Mouse (Mus musculus) brain, adult 2 months (tissue): ENCODE data around the gene Ppp4r4.
"Not testable (repeated sequence)": the region's sequence is repeated elsewhere in the genome, so short reads cannot be mapped to it uniquely, and the experiment has no call there.

ENCODE experiments used
- DNase-seq: peaks from one replicate; pipeline ENCODE4 v3.0.0; 2011; ENCODE audit warnings: low read depth, low spot score

The Ppp4r4 gene

DNA sequence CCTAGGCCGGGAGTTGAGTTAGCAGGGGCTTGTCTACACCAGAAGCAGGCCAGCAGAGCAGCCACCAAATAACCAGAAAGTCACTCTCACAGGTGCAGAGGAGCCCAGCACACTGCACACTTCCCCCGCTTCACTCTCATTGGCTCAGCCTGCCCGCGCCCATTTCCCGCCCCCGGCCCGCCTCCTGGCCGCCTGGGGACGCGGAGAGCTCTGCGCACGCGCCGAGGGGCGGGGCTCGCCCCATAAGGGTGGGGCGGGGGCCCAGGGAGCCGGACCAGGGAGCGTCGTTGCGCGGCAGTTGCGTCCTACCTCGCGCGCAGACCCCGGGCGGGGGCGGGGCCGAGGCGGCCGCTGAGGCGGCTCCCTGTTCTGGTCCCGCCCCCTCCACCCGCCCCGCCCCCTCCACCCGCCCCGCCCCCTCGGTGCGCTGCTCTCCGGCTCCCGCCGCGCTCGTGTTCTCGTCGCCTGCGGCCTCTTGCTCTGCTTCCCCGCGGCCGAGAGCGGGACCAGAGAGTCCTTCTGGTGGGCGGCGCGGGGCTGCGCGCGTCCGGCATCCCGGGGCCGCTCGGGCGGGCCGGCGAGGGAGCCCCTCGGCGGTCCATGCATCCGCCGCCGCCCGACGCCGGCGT is at the start of gene Ppp4r4:
Ppp4r4 (plus strand) TSS at position 264 of the 629 bp plus-strand sequence.
- peak; percentile 98 for DNase-seq

DNA sequence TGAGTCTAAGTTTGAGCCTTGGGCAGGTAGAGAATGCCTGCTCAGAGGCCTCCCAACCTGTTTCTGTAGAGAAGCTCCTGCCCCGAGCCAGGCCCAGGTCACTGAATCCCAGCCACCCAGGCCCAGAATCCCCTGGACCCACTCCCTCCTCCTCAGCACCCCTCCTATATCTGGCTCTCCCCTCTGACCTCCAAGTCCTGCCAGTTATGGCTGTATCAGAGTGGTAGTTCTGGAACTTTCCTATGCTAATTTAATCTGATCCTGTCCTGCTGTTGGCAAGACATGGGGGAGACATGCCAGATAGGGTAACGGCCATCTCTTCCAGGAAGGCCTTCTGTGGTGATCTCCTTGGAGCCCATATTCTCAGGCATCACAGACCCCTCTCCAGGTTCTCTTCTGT is 49.3 kb upstream of the Ppp4r4 start:
- DNase-seq = no peak

- not testable (repeated sequence) for DNase-seq
Measured at GRCm38 (mm10) chr12:103484200-103484972, 47.7 kb upstream of the Ppp4r4 start.

DNA sequence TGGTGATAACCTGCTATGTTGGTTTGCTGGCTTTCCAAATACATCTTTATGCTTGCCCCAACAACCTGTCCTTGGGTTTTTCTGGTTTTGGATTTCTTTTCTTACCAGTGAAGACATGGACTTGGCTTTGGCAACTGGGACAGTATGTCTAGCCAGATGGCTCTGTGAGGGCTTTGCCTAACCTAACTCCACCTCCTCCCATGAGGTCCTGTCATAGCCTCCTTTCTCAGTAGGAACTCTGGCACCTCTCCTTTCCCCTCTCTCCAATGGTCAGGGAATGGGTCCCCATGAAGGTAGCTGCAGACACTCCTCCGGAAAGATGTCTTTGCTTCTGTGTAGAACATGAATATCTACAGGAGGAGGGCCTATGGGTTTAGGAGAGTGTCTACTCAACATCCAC is 45.4 kb upstream of the Ppp4r4 start:
- peak; percentile 91 for DNase-seq

- no peak for DNase-seq
Measured at GRCm38 (mm10) chr12:103487276-103487675, 44.8 kb upstream of the Ppp4r4 start.

GRCm38 (mm10) chr12:103487750-103488149 is 44.3 kb upstream of the Ppp4r4 start:
- no peak for DNase-seq

GRCm38 (mm10) chr12:103491091-103491730 is 40.9 kb upstream of the Ppp4r4 start:
- DNase-seq = no peak

DNA sequence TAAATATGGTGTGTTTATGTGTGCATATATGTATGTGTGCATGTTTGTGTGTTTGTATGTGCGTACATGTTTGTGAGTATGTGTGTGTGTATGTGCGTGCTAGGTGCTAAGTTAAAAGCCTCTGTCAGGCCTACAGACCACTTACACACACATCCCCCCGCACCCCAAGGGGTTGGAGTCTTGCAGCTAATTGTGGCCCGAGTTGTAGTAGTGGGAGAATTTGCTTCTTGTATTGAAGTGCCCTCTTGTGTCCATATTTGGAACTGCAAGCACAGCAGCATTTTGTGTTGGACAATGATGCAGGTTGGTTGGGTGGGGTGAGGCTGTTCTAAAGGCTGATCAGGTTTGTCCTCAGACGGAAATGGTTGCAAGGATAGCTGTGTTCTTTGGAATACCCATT is 39.3 kb upstream of the Ppp4r4 start:
- peak; percentile 91 for DNase-seq

DNA sequence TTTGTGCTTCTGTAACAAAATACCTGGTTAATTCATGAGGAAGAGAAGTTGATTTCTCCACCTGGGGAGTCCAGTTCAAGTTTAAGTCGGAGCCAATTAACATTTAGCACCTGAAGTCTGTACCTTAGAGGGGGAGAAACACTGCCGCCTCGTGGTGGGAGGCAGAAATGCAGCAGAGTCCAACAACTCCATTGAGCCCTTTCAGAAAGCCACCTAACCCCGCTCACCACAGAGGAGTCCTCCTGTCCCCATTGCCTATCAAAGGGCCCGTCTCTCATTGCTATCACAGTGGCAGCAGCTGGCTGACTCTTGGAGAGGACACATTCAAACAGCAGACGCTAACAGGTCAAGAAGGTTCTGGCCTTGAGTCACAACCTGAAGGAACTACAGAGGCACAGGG is 37.6 kb upstream of the Ppp4r4 start:
- DNase-seq = peak; percentile 59

GRCm38 (mm10) chr12:103498768-103499167 is 33.3 kb upstream of the Ppp4r4 start:
- DNase-seq = no peak

DNA sequence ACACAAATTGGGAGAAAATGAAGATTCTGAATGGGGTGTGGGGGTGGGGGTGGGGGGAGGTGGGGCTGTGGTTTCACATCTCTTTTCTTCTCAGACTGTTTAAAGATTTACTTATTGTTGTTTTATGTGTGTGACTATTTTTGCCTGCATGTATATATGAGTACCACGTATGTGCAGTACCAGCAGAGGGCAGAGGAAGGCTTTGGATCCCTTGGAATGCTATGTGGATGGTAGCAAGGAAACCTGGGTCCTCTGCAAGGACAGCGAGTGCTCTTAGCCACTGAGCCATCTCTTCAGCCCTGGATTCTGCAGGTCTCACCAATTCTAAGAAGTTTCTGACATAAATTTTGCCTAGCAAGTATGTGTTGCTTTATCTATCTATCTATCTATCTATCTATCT is 32.8 kb upstream of the Ppp4r4 start:
- peak; percentile 68 for DNase-seq

DNA sequence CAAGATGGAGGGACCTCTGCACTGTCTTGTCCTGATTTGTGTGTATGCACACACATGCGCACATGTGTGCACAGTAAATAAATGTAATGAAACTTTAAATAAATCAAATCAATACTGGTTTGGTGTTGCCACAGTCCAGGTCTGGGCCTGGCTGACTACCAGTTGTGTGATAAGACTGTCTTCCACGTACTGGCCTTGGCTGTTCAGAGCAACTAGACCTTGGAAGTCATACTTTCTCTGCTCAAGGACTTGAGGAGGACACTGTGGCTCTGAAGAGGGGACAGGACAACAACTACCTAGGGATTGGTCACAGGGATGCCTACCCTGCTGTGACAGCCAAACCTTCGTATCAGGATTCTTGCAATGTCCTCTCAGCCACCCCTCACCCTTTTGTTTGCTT is 28.8 kb upstream of the Ppp4r4 start:
- DNase-seq = no peak

DNA sequence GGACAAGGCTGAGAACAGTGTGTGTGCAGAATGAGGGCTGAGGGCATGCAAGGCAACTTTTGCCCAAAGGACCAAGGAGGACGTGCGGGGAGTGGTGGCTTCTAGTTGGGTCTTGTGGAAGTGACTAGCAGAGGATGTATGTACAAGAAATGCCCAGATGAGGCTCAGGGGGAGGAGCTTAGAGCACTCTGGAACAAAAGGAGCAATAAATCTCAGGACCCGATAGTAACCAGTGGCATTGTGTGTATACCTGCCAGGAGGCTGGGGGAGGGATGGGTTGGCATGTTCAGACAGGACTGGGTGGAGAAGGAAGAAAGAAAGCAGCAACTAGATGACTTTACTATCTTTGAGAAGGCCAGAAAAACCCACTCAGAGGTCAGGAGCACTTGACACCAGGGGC is 27.7 kb upstream of the Ppp4r4 start:
- DNase-seq = no peak

GRCm38 (mm10) chr12:103508346-103508745 is 23.7 kb upstream of the Ppp4r4 start:
- DNase-seq = peak; percentile 35

DNA sequence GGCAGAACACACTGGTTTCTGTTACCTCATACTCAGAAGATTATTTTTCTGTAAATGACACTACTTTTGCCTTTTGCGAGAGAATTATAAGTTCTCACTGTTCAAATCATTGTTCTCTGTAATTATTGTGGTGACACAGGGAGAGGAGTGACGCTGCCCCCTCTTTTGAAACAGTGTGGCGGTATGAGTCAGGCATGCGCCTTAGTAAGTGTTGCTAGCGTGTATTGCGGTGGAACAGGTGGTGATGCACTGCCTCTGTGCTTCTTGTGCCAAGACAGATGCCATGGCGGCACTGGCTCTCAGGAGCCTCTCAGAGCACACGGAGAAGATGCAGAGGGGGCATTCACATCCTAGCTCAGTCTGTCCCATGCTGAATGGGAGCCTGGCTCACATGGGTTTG is 22.2 kb upstream of the Ppp4r4 start:
- DNase-seq = peak; percentile 91

DNA sequence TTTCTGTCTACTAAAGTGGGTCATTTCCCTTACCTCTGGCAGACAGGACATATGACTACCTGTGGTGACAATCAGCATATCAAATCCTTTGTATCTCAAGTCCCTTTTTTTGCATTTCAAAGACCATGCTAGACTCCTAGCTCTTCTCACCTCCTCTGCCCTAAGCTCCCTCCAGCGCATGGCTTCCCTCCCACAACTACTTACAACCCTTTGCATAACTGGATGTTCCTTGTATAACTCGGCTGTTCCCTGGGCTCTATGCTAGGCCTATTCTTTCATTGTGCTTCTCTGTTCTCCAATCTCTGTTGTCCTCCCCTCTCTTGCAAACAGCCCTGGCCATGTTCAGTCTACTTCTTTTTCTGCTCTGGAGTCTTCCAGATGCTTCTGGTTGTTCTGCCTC is 20.5 kb upstream of the Ppp4r4 start:
- peak; percentile 74 for DNase-seq

DNA sequence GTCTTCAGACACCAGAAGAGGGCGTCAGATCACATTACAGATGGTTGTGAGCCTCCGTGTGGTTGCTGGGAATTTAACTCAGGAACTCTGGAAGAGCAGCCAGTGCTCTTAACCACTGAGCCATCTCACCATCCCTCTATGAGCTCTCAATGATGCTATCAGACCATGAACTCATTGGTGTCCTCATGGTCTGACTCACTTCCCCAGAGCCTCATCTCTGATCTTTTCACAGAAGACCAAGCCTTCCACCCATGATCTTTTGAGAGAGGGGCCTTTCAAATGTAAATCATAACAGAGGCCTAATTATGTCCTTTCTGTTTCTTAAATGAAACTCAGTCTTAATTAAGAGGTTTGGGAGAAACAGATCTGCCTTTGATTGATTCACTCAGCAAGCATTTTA is 19.0 kb upstream of the Ppp4r4 start:
- DNase-seq = no peak

- DNase-seq = peak; percentile 91
Measured at GRCm38 (mm10) chr12:103513451-103513871, 18.6 kb upstream of the Ppp4r4 start.

DNA sequence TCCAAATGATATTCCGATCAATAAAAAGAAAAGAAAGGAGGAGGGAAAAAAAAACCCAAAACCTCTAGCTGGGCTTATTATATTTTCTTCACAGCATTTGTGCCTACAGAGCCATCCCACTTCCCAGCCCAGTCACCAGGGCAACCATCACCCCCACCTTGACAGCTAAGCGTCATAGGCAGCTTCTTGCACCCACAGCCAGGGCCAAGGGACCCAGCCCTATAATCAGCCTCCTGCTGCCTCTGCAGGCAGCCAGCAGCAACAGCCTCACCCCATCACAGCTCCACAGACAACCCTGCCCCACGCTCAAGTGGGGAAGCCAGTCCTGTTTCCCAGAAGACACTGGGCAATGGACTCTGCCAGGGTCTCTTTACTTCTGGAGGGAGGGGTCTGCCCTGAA is 17.7 kb upstream of the Ppp4r4 start:
- peak; percentile 94 for DNase-seq

DNA sequence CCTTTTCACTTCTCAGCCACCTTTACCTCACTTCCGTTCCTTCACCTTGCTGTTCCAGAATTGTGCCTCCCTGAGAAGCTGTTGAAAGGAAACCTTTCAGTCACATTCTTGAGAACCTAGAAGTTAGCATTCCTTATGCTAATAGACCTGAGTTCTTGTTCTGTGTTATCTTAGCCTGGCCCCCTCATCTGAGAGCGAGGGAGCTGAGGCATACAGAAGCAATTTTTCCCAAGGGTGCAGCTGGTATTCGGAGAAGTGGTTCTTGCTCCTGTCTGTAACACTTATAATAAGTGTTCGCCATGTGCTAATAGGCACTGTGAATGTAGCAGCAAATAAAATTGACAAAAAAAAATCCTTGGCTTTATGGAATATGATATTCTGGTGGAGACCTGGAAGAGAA is 16.4 kb upstream of the Ppp4r4 start:
- DNase-seq = peak; percentile 46

- DNase-seq = peak; percentile 75
Measured at GRCm38 (mm10) chr12:103518640-103519039, 13.4 kb upstream of the Ppp4r4 start.

- DNase-seq = no peak
Measured at GRCm38 (mm10) chr12:103530596-103530995, 1.5 kb upstream of the Ppp4r4 start.
